Mouse (Mus musculus): Measurements from ENCODE around the gene Pxt1. TPM values are rescaled to one million over a fixed set of nuclear protein-coding genes. Genes with fewer than 3 reads are reported as not detected.

Gene Pxt1
- polyA plus RNA-seq, 1 experiment from 2014 or later = not detected

Other genes with a start within 250 kb of the Pxt1 start
- 0.87 and 2.1 TPM in 2 replicates for gene AC170998.1, start 217.8 kb downstream of the Pxt1 start, polyA plus RNA-seq (2015; fragmentation: Nextera tagmentation; extraction: Ambion mirVana)
- 6.7 and 6.9 TPM in 2 replicates for gene Mapk13, start 174.5 kb downstream of the Pxt1 start, polyA plus RNA-seq (2015; fragmentation: Nextera tagmentation; extraction: Ambion mirVana)
- gene Brpf3, start 142.8 kb downstream of the Pxt1 start, polyA plus RNA-seq (2015; fragmentation: Nextera tagmentation; extraction: Ambion mirVana) = 6.2 and 8.6 TPM in 2 replicates
- 0.10 TPM in 1 of 2 replicates, not detected in the other for gene Pnpla1, start 85.4 kb downstream of the Pxt1 start, polyA plus RNA-seq (2015; fragmentation: Nextera tagmentation; extraction: Ambion mirVana)
- gene 4930539E08Rik, start 28.5 kb downstream of the Pxt1 start, polyA plus RNA-seq (2015; fragmentation: Nextera tagmentation; extraction: Ambion mirVana) = 1.4 and 2.2 TPM in 2 replicates
- 64.7 and 65.8 TPM in 2 replicates for gene Kctd20, start 8.1 kb upstream of the Pxt1 start, polyA plus RNA-seq (2015; fragmentation: Nextera tagmentation; extraction: Ambion mirVana)
- gene Stk38, start 64.2 kb upstream of the Pxt1 start, polyA plus RNA-seq (2015; fragmentation: Nextera tagmentation; extraction: Ambion mirVana) = 95.4 and 121 TPM in 2 replicates
- gene Srsf3, start 88.8 kb upstream of the Pxt1 start, polyA plus RNA-seq (2015; fragmentation: Nextera tagmentation; extraction: Ambion mirVana) = 723 and 729 TPM in 2 replicates
- gene Cdkn1a, start 147.1 kb upstream of the Pxt1 start, polyA plus RNA-seq (2015; fragmentation: Nextera tagmentation; extraction: Ambion mirVana) = 39.3 and 39.7 TPM in 2 replicates
- 4.9 and 5.4 TPM in 2 replicates for gene Rab44, start 170.3 kb upstream of the Pxt1 start, polyA plus RNA-seq (2015; fragmentation: Nextera tagmentation; extraction: Ambion mirVana)

Measured in thymus, postnatal 0 days (tissue).